Mouse (Mus musculus): ENCODE measurements around the gene Pnp.
A peak's percentile ranks its signal among the peaks of the same experiment; 100 is the strongest.
"Not testable (repeated sequence)": the region's sequence is repeated elsewhere in the genome, so short reads cannot be mapped to it uniquely, and the experiment has no call there.

Pnp gene

DNA sequence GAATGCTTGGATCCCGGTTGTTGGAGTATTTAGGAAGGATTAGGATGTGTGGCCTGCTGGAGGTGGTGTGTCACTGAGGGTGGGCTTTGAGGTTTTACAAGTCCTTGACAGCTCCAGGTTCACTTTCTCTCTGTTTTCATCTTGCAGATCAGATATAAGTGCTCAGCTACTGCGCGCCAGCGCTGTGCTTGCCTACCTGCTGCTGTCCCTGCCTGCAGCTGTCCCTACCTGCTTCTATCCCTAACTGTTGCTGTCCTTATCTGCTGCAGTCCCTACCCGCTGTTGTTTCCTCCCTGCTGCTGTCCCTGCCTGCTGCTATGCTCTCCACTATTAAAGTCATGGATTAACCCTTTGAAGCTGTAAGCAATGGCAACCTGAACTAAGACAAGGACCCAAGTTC lies 44.1 kb downstream of the Pnp start:
- no peak for DNase-seq (ENCODE audit: low read depth)

DNA sequence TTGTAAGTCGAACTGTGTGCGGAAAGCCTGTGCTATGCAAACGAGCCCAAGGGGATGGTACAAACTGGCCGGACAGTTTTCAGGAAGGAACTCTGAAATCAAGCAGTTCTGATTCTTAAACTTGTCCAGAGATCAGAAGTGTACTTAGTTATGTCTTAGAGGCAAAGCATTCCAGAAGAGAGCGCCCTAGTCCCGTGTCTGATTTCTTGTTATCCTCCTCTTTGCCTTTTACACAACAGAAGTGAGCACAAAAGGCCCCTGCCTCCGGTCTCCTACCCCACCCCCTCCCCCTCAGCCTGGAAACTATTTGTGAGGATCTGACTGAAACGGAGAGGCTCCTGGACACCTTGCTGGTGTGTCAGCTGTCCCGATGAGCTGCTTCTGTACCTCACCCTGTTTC lies 45.8 kb downstream of the Pnp start:
- no peak for DNase-seq (ENCODE audit: low read depth)

DNA sequence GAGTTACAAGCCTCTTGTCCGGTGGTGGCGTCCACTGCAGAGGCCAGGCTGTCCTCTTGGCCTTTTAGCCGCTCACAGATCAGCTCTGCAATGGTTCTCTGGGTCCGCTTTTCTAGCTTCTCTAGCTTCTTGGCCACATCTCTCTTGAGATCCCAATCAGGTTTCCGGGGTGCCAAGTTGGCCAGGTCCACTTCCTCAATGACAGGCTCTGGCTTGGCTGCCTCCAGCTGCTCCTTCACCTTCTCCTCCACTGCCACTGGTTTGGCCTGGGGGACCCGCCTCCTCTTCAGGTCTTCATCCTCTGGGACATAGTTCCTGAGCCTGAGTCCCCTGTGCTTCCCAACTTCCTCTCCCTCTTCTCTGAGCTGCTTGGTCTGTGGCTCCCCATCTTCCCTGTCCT lies 47.6 kb downstream of the Pnp start:
- DNase-seq (ENCODE audit: low read depth) = not testable (repeated sequence)

DNA sequence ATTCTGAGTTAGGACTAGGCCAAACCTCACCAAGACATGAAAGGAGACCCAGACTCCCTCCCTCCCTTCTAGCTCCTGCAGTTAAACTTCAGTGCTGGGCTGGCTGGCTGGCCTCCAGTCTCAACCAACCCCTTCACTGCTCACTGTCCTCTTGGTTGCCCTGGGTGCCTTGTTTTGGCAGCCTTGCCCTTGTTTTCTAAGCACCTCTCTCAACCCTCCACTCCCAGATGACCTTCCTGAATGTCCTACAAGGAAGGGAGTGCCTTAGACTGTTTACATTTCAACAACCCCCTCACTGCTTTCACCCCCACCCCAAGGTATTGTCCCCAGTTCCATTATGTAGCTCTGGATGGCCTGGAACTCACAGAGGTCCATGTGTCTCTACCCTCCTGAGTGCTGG lies 48.7 kb downstream of the Pnp start:
- no peak for DNase-seq (ENCODE audit: low read depth)

DNA sequence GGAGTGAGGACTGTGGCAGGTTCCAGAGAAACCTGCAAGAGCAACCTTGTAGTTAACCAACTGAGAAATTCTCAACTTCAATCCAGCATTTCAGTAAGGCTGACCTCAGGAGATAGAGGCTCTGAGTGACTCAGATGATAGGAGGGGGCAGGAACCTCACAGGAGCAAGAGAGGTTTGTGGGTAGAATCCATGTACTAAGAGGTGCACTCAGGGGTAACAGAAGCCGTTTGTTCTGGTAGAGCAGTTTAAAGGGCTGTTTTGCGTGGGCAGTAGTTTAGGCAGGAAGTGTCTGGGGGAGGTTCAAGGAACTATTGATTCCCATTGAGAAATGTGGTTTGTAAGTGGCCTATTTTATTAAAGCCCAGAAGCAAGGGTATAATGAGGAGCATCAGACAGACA lies 50.3 kb downstream of the Pnp start:
- peak; percentile 42 for DNase-seq (ENCODE audit: low read depth)

DNA sequence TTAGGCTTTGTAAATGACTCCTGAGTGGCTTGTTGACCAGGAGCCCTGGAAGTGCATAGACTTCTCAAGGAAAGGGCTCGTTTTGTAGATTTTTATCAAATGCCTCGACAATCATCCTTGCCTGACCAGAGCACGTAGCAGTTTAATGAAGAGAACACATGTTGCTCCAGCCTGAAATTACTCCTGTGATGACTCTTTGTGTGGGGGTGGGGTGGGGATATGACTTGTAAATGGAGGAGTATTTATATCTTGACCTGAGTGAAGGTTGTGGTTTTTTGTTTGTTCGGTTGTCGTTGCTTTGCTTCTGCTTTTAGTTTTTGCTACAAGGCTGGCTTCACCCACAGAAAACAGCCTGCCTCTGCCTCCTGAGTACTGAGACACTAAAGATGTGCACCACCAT lies 51.0 kb downstream of the Pnp start:
- peak; percentile 30 for DNase-seq (ENCODE audit: low read depth)

DNA sequence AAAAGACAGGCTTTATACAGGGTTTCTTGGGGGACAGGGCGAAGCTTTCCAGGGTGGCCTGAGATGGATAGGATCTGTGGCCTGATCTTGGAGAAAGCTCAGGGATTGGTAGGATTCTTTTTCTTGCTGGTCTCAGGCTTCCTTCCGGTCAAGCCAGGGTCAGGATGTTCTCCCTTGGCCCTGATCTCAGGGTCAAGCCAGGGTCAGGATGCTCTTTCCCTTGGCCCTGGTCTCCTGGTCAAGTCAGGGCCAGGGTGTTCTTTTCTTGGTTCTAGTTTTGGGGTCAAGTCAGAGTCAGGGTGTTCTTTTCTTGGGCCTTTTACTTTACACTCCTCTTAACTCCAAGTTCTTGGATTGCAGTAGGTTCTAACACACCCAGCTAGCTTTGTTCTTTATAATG lies 56.8 kb downstream of the Pnp start:
- no peak for DNase-seq (ENCODE audit: low read depth)

DNA sequence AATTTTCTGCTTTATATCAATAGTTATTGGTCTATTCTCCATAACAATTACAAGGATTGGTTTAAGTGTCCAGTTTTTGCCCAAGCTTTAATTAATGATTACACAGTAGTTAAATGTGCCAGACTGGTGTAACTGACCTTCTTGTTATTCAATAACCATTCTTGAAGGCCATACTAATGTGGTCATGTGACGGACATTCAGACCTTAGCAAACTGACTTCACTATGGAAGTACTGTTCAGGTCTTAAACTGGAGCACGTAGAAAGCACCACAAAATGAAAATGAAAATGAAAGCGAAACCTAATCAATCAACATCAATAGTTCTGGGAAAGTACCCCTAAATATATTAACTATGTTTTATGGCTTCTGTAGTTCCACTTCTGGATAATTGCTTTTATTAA lies 60.2 kb downstream of the Pnp start:
- peak; percentile 70 for DNase-seq (ENCODE audit: low read depth)

DNA sequence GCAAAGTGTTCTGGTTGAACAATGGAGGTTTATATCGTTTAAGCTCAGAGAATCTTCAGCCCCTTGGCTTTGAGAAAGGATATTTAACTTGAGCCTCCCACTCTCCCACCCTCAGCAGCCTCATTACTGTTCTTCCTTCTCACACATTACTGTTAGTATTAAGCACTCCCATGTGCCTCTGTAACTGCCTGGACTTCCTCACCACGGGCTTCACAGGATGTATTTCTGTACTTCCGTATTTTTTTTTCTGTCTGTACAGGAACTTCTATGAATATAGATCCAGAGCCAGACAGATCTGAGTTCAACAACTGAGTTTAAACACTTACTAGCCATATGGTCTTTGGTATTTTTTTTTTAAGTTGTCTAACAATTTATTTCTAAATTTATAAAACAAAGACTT lies 66.2 kb downstream of the Pnp start:
- no peak for DNase-seq (ENCODE audit: low read depth)

DNA sequence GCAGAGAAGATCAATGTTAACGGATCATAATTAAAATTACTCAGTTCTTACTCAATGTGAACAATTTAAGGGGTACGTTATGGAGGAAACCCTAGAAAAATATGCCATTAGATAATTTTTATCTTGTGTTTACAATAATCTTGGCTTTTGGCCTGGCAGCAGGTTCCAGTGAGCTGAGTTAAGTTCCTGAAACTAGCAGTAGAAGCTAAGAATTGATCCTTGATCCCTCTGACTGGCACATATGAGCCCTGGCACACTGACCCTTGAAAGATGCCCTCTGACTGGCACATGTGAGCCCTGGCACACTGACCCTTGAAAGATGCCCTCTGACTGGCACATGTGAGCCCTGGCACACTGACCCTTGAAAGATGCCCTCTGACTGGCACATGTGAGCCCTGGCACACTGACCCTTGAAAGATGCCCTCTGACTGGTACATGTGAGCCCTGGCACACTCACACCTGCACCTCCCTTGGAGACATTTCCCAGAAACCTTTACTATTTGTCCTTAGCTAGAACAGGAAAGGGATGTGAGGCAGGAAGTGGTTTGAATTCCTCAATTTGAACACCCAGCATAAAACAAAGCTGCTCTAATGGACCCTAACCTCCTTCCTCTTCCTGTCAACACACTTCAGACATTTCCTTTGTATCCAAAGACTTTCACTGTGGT lies 67.3 kb downstream of the Pnp start:
- DNase-seq (ENCODE audit: low read depth) = no peak

DNA sequence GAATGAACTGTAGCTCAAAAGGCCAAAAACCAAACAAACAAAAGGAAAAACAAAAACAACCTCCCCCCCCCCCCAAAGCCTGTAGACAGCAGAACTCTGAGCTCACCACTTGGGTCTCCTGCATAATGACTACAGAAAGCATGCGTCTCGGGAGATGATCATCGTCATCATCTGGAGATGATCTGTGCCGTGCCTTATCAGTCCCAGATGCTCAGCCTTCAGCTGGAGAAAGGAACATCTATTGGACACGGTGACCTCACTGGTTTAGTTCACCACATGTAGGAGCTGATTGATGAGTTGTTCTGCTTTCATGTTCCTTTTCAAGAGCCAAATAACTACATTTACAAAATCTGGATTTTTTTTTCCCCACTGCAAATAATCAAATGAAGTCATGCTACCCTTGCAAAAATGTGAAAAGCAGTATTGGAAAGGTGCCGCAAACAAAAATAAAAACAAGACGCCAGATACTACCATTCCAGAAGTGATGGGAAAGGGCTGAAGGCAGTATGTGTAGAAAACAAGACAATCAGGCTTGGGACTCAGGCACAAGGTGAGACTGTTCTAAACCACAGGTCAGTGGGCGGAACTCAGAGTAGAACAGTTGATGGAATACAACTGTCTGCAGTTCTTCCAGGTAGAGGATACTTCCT lies 76.4 kb downstream of the Pnp start, which contains the start of gene Rnase10:
Rnase10 (plus strand) TSS at position 600 of the 650 bp plus-strand sequence.
- DNase-seq (ENCODE audit: low read depth) = no peak

DNA sequence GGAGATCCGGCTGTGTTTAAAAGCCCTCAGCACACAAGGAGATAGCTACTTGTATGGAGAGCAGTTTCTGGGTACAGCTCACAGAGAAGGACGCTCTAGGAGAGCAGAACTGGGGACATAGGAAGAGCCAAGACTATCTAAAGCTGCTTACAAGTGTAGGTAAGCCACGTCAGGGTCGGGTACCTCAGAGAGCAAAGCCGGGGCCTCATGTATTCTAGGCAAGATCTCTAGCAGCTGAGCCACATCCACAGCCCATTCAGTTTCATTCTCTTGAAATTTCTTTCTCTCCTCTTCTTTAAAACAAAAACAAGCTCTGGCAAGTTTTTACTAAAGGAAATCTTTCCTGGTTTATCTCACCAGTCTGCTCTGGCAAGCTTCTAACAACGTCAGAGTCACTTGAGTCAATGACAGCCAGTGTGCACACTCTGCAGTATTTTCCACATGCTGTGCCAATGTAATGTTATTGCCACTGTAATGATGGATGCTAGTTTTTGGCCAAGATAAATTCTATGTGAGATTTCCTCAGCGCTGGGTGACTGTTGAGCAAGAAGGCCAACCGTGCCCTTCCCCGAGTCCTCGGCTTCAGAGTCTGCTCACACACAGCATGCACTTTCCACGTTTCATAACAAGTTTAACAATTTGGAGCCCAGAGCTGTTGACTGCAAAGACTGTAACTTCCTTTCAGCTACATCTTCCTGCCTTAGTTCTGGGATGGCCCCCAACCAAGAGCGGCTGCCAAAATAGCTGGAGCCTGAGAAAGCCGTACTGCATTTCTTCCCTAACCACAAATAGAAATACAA lies 77.2 kb downstream of the Pnp start:
- no peak for DNase-seq (ENCODE audit: low read depth)

DNA sequence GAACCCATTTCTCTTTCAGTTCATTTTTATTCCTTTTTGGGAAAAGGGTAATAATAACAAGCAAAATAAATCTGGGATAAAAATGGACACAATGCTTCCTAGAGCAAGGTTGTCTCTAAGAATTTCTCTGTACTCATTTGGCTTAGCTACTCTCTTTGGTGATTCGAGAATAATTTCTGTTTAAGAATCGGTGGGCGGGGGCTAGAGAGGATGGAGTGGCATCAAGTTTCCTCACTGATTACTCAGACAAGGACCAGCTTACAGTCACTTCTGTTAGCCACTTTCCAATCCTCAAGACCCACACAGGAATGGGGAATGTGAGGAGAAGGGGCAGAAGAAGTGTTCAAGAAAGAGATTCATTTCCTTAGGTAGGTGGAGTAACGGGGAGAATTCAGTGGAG lies 77.9 kb downstream of the Pnp start:
- no peak for DNase-seq (ENCODE audit: low read depth)

DNA sequence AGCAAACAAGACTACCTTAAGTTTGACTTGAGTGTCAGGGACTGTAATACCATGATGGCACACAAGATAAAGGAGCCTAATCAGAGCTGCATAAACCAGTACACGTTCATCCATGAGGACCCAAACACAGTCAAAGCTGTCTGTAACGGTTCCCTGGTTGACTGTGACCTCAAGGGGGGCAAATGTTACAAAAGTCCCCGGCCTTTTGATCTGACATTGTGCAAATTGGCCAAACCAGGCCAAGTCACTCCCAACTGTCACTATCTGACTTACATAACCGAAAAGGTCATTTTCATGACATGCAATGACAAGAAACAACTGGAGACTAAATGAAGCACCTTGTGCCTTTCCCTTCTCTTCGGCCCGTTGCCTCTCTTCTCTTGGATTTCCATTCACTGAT lies 78.7 kb downstream of the Pnp start:
- DNase-seq (ENCODE audit: low read depth) = no peak

DNA sequence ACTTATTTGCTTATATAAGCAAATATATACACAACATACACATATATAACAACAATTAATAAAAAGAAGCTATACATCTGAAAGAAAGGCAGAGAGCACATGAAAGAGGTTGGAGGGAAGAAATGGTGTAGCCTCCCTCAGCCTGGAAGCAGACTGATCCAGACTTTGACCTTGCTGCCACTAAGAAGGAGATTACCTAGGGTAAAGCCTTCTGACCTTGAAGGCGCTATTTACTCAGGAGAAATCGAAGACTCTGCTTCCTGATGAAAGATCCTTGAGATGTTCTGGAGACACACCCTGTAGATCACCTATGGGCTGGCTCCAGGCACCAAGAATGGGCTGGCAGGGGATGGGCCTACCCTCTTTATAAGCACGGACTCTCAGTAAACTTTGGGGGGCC lies 83.8 kb downstream of the Pnp start:
- DNase-seq (ENCODE audit: low read depth) = not testable (repeated sequence)

Data from induced T-regulatory cell, adult 2 months (primary cell).